Mouse (Mus musculus): Measurements from ENCODE around the gene Bud23.

- TF ChIP-seq CTCF (IDR thresholded peaks at IDR 0.05; ENCODE audit: low read depth) (peak; percentile 85), EP300 (IDR thresholded peaks at IDR 0.05; ENCODE audit: low read depth) (no peak)
Observed at GRCm38 (mm10) chr5:135012671-135013441, 51.9 kb downstream of the Bud23 start.
